Mouse (Mus musculus) embryonic facial prominence, embryonic 10.5 days (tissue): ENCODE results near the gene Olfr492. TPM values are rescaled to one million over a fixed set of nuclear protein-coding genes. Genes with fewer than 3 reads are reported as not detected.

Experiments used
- DNase-seq: peaks from one replicate; pipeline ENCODE4 v3.0.0-alpha.2; 2017; ENCODE audit warnings: low spot score
- H3K27ac ChIP-seq: fragments of 300-500 bp; sonication (generic); replicated peaks from 2 replicates; pipeline ENCODE4 v1.5.1; 2016; ENCODE audit warnings: mild to moderate bottlenecking
- H3K27me3 ChIP-seq: fragments of 300-500 bp; sonication (generic); replicated peaks from 2 replicates; pipeline ENCODE4 v1.6.1; 2016; ENCODE audit warnings: low read depth, mild to moderate bottlenecking; ENCODE audit not compliant: poor library complexity, severe bottlenecking
- H3K36me3 ChIP-seq: fragments of 300-500 bp; sonication (generic); replicated peaks from 2 replicates; pipeline ENCODE4 v1.6.1; 2016; ENCODE audit warnings: mild to moderate bottlenecking, moderate library complexity
- H3K4me1 ChIP-seq: fragments of 300-500 bp; sonication (generic); 2 replicates; pipeline ENCODE4 v1.6.1; 2016
- H3K4me3 ChIP-seq: fragments of 300-500 bp; sonication (generic); 2 replicates; pipeline ENCODE4 v1.5.1; 2016; ENCODE audit warnings: mild to moderate bottlenecking, moderate library complexity
- H3K9me3 ChIP-seq: fragments of 300-500 bp; sonication (generic); 2 replicates; pipeline ENCODE4 v1.6.1; 2016; ENCODE audit warnings: mild to moderate bottlenecking
- WGBS: fragments of 180-500 bp; shearing (Covaris S2); methylation state at CpG from one replicate; pipeline ENCODE4 v1.1.7; 2016; 5-methylcytosine and 5-hydroxymethylcytosine counted together
- polyA plus RNA-seq: library from polyadenylated mRNA; unstranded; fragments of >200 nt; fragmentation: Nextera tagmentation; extraction: Ambion mirVana; gene quantifications from 2 replicates; pipeline ENCODE4 v1.2.1, GENCODE M21; 2016

Olfr492 gene
- polyA plus RNA-seq: not detected in 2 replicates

GRCm38 (mm10) chr7:108323574-108323973 is at the start of gene Olfr492:
Gene Olfr492 (minus strand): TSS chr7:108323674.
- 86% methylated on average over 2 of the region's 2 CpGs for WGBS
- H3K4me3 ChIP-seq: no peak within 1 kb of the TSS
- H3K27me3 ChIP-seq: no peaks in the 10 kb centered on the region
- DNase-seq: no peak
- no peaks in the 10 kb centered on the region for H3K9me3 ChIP-seq
- H3K27ac ChIP-seq: no peak within 1 kb of the TSS
- H3K36me3 ChIP-seq: no peaks in the 10 kb centered on the region
- H3K4me1 ChIP-seq: no peaks in the 10 kb centered on the region

GRCm38 (mm10) chr7:108365035-108365434 is 41.6 kb upstream of the Olfr492 start, which contains the start of gene Olfr494:
Gene Olfr494 (plus strand): TSS chr7:108365335.
- DNase-seq: no peak
- H3K27ac ChIP-seq: no peak within 1 kb of the TSS
- no peaks in the 10 kb centered on the region for H3K4me1 ChIP-seq
- no peaks in the 10 kb centered on the region for H3K9me3 ChIP-seq
- WGBS: 85% methylated on average over 3 of the region's 3 CpGs
- H3K27me3 ChIP-seq: no peaks in the 10 kb centered on the region
- no peaks in the 10 kb centered on the region for H3K36me3 ChIP-seq
- no peak within 1 kb of the TSS for H3K4me3 ChIP-seq

- DNase-seq: no peak
- 73% methylated on average over 1 of the region's 1 CpGs for WGBS
Observed at GRCm38 (mm10) chr7:108346879-108347278, 23.4 kb upstream of the Olfr492 start, which contains the start of gene Olfr493. Gene Olfr493 (minus strand): TSS chr7:108346979.

GRCm38 (mm10) chr7:108313151-108313550 is 10.3 kb downstream of the Olfr492 start, which contains the start of gene Olfr491:
Gene Olfr491 (plus strand): TSS chr7:108313451.
- Histone ChIP-seq H3K36me3 (no peaks in the 10 kb centered on the region), H3K9me3 (no peaks in the 10 kb centered on the region), H3K4me3 (no peak within 1 kb of the TSS), H3K4me1 (no peaks in the 10 kb centered on the region), H3K27ac (no peak within 1 kb of the TSS), H3K27me3 (no peaks in the 10 kb centered on the region)
- DNase-seq: no peak
- 80% methylated on average over 1 of the region's 1 CpGs for WGBS

More at GRCm38 (mm10) chr7:108346879-108347278, 23.4 kb upstream of the Olfr492 start, which contains the start of gene Olfr493:
- no peaks in the 10 kb centered on the region for H3K9me3 ChIP-seq
- no peaks in the 10 kb centered on the region for H3K36me3 ChIP-seq
- H3K27ac ChIP-seq: no peak within 1 kb of the TSS
- H3K4me1 ChIP-seq: no peaks in the 10 kb centered on the region
- H3K4me3 ChIP-seq: no peak within 1 kb of the TSS
- no peaks in the 10 kb centered on the region for H3K27me3 ChIP-seq

- no peaks in the 10 kb centered on the region for H3K4me1 ChIP-seq
- no peak within 1 kb of the TSS for H3K27ac ChIP-seq
- H3K36me3 ChIP-seq: no peaks in the 10 kb centered on the region
- H3K4me3 ChIP-seq: no peak within 1 kb of the TSS
- no peaks in the 10 kb centered on the region for H3K27me3 ChIP-seq
- no peaks in the 10 kb centered on the region for H3K9me3 ChIP-seq
- no peak for DNase-seq
Observed at GRCm38 (mm10) chr7:108288834-108289233, 34.6 kb downstream of the Olfr492 start, which contains the start of gene Olfr490. Gene Olfr490 (minus strand): TSS chr7:108288934.

Other genes with a start within 250 kb of the Olfr492 start
- gene Olfr481, start 243.8 kb downstream of the Olfr492 start, polyA plus RNA-seq: not detected in 2 replicates
- gene Olfr482, start 226.1 kb downstream of the Olfr492 start, polyA plus RNA-seq: 0.06 TPM in 1 of 2 replicates, not detected in the other
- gene Olfr483, start 222.8 kb downstream of the Olfr492 start, polyA plus RNA-seq: not detected in 2 replicates
- not detected in 2 replicates for gene Olfr484, start 196.2 kb downstream of the Olfr492 start, polyA plus RNA-seq
- not detected in 2 replicates for gene Olfr485, start 163.8 kb downstream of the Olfr492 start, polyA plus RNA-seq
- gene Olfr486, start 150.9 kb downstream of the Olfr492 start, polyA plus RNA-seq: not detected in 2 replicates
- not detected in 2 replicates for gene Olfr487, start 109.0 kb downstream of the Olfr492 start, polyA plus RNA-seq
- gene Olfr488, start 65.3 kb downstream of the Olfr492 start, polyA plus RNA-seq: not detected in 2 replicates
- gene Olfr490, start 34.7 kb downstream of the Olfr492 start, polyA plus RNA-seq: not detected in 2 replicates
- gene Olfr491, start 10.2 kb downstream of the Olfr492 start, polyA plus RNA-seq: not detected in 2 replicates
- not detected in 2 replicates for gene Olfr493, start 23.3 kb upstream of the Olfr492 start, polyA plus RNA-seq
- not detected in 2 replicates for gene Olfr494, start 41.7 kb upstream of the Olfr492 start, polyA plus RNA-seq
- not detected in 2 replicates for gene Olfr495, start 69.5 kb upstream of the Olfr492 start, polyA plus RNA-seq
- gene Olfr497, start 96.7 kb upstream of the Olfr492 start, polyA plus RNA-seq: not detected in 2 replicates
- gene Olfr498, start 141.7 kb upstream of the Olfr492 start, polyA plus RNA-seq: not detected in 2 replicates
- gene Olfr502, start 201.4 kb upstream of the Olfr492 start, polyA plus RNA-seq: not detected in 2 replicates
- not detected in 2 replicates for gene Olfr503, start 220.9 kb upstream of the Olfr492 start, polyA plus RNA-seq
- gene Olfr504, start 242.1 kb upstream of the Olfr492 start, polyA plus RNA-seq: not detected in 2 replicates